Mouse (Mus musculus): ENCODE results near the gene Vmn2r79. TPM values are rescaled to one million over a fixed set of nuclear protein-coding genes. Genes with fewer than 3 reads are reported as not detected.
"Not testable (repeated sequence)": the region's sequence is repeated elsewhere in the genome, so short reads cannot be mapped to it uniquely, and the experiment has no call there.

Vmn2r79 gene
- polyA plus RNA-seq (2014; fragmentation: Nextera tagmentation; extraction: Ambion mirVana), result not detected in 2 replicates

- ATAC-seq (ENCODE audit: insufficient number of reproducible peaks, insufficient read depth, low FRiP score, low read depth), result not testable (repeated sequence)
These were observed at the start of gene Vmn2r79 for GRCm38 (mm10) chr7:86995815-86996214. Vmn2r79 (plus strand) TSS chr7:86996115.

DNA sequence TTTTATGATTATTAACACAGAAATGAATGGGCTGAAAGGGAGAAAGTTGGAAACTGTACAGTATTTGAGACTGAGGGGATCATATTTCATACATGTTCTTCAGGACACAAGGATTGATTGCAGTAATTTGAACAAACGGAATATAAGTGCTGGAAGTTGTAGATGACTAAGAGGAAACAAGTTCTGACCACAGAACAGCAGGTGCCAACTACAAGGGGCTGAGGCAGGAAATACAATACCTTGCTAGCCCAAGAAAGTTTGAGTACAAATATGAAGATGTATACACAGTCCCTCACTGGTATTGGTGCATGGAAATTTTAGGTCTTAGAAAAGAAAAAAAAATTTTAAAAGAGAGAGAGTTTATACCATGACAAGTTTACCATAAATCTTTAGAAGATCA, 1.2 kb upstream of the Vmn2r79 start:
- no peak overlapping the region for H3K27ac ChIP-seq (replicated peaks in 1 of 2; ENCODE audit: control insufficient read depth in 1 of 2, insufficient read depth in 1 of 2, low read depth in 2 of 2, low read length in 2 of 2)
- no peak for ATAC-seq (ENCODE audit: insufficient number of reproducible peaks, insufficient read depth, low FRiP score, low read depth)
- no peak overlapping the region for H3K4me2 ChIP-seq (ENCODE audit: low read length)
- H3K9ac ChIP-seq (ENCODE audit: low read length), result no peak overlapping the region
- no peak overlapping the region for H3K4me3 ChIP-seq (ENCODE audit: control insufficient read depth in 1 of 2, insufficient read depth in 1 of 2, low read depth in 1 of 2, low read length in 2 of 2)
- H3K36me3 ChIP-seq (ENCODE audit: control insufficient read depth, insufficient read depth, low read length), result no peaks in the 10 kb centered on the region
- H3K27me3 ChIP-seq (ENCODE audit: control insufficient read depth, insufficient read depth, low read length), result no peaks in the 10 kb centered on the region
- no peaks in the 10 kb centered on the region for H3K9me3 ChIP-seq (ENCODE audit: control insufficient read depth, low read length)
- H3K4me1 ChIP-seq (ENCODE audit: control insufficient read depth in 2 of 2, insufficient read depth in 2 of 2, low read length in 2 of 2), result no peaks in the 10 kb centered on the region
- WGBS, result 54% methylated on average over 1 of the region's 1 CpGs

More at GRCm38 (mm10) chr7:86995815-86996214, at the start of gene Vmn2r79:
- not testable (repeated sequence) for H3K27me3 ChIP-seq (ENCODE audit: control insufficient read depth, insufficient read depth, low read length); H3K9me3 ChIP-seq (ENCODE audit: control insufficient read depth, low read length); H3K9ac ChIP-seq (ENCODE audit: low read length); H3K4me3 ChIP-seq (ENCODE audit: control insufficient read depth in 1 of 2, insufficient read depth in 1 of 2, low read depth in 1 of 2, low read length in 2 of 2); H3K27ac ChIP-seq (replicated peaks in 1 of 2; ENCODE audit: control insufficient read depth in 1 of 2, insufficient read depth in 1 of 2, low read depth in 2 of 2, low read length in 2 of 2); H3K36me3 ChIP-seq (ENCODE audit: control insufficient read depth, insufficient read depth, low read length); H3K4me2 ChIP-seq (ENCODE audit: low read length); H3K4me1 ChIP-seq (ENCODE audit: control insufficient read depth in 2 of 2, insufficient read depth in 2 of 2, low read length in 2 of 2)
- WGBS, result 76% methylated on average over 1 of the region's 1 CpGs

DNA sequence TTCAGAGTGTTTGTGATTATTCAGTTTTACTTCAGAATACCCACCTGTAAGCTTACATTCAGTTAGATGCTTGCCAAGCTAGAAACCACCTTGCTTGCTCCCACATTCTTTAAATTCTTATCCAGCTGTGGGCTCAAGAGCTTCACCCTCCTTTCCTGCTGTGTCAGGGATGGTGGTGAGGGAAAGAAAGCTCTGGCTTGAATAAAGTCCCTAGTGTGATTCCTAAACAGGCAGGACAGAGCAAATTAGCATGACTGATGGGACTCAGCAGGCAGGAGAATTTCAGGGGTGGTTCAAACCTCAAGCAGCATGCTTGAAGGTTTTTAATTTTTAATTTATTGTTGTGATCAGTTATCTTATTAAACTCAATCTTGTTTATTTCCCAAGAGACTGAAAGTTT, 30.6 kb downstream of the Vmn2r79 start:
- H3K27me3 ChIP-seq (ENCODE audit: control insufficient read depth, insufficient read depth, low read length); H3K9ac ChIP-seq (ENCODE audit: low read length); H3K9me3 ChIP-seq (ENCODE audit: control insufficient read depth, low read length); H3K36me3 ChIP-seq (ENCODE audit: control insufficient read depth, insufficient read depth, low read length); H3K27ac ChIP-seq (replicated peaks in 1 of 2; ENCODE audit: control insufficient read depth in 1 of 2, insufficient read depth in 1 of 2, low read depth in 2 of 2, low read length in 2 of 2); H3K4me3 ChIP-seq (ENCODE audit: control insufficient read depth in 1 of 2, insufficient read depth in 1 of 2, low read depth in 1 of 2, low read length in 2 of 2); ATAC-seq (ENCODE audit: insufficient number of reproducible peaks, insufficient read depth, low FRiP score, low read depth); H3K4me2 ChIP-seq (ENCODE audit: low read length); H3K4me1 ChIP-seq (ENCODE audit: control insufficient read depth in 2 of 2, insufficient read depth in 2 of 2, low read length in 2 of 2): not testable (repeated sequence)

- Histone ChIP-seq H3K36me3 (ENCODE audit: control insufficient read depth, insufficient read depth, low read length) (no peaks in the 10 kb centered on the region), H3K27me3 (ENCODE audit: control insufficient read depth, insufficient read depth, low read length) (no peaks in the 10 kb centered on the region), H3K4me2 (ENCODE audit: low read length) (no peak overlapping the region), H3K4me1 (ENCODE audit: control insufficient read depth in 2 of 2, insufficient read depth in 2 of 2, low read length in 2 of 2) (no peaks in the 10 kb centered on the region), H3K9ac (ENCODE audit: low read length) (no peak overlapping the region), H3K27ac (replicated peaks in 1 of 2; ENCODE audit: control insufficient read depth in 1 of 2, insufficient read depth in 1 of 2, low read depth in 2 of 2, low read length in 2 of 2) (no peak overlapping the region), H3K4me3 (ENCODE audit: control insufficient read depth in 1 of 2, insufficient read depth in 1 of 2, low read depth in 1 of 2, low read length in 2 of 2) (no peak overlapping the region), H3K9me3 (ENCODE audit: control insufficient read depth, low read length) (no peaks in the 10 kb centered on the region)
- 62% methylated on average over 4 of the region's 4 CpGs for WGBS
- no peak for ATAC-seq (ENCODE audit: insufficient number of reproducible peaks, insufficient read depth, low FRiP score, low read depth)
These were observed 67.7 kb downstream of the Vmn2r79 start for GRCm38 (mm10) chr7:87063576-87063975.

Other genes with a start within 250 kb of the Vmn2r79 start
- 0.15 TPM in 1 of 2 replicates, not detected in the other for gene Folh1, start 220.2 kb upstream of the Vmn2r79 start, polyA plus RNA-seq (2014; fragmentation: Nextera tagmentation; extraction: Ambion mirVana)
- gene Vmn2r77, start 201.1 kb upstream of the Vmn2r79 start, polyA plus RNA-seq (2014; fragmentation: Nextera tagmentation; extraction: Ambion mirVana), result not detected in 2 replicates
- gene Vmn2r78, start 81.0 kb upstream of the Vmn2r79 start, polyA plus RNA-seq (2014; fragmentation: Nextera tagmentation; extraction: Ambion mirVana), result not detected in 2 replicates
- gene Nox4, start 250.0 kb downstream of the Vmn2r79 start, polyA plus RNA-seq (2014; fragmentation: Nextera tagmentation; extraction: Ambion mirVana), result 4.3 and 5.4 TPM in 2 replicates

Measured in heart, embryonic 14.5 days (tissue).